Mouse (Mus musculus) neural tube, embryonic 11.5 days (tissue): ENCODE results near the gene Vegfc. TPM values are rescaled to one million over a fixed set of nuclear protein-coding genes. Genes with fewer than 3 reads are reported as not detected.
A peak's percentile ranks its signal among the peaks of the same experiment; 100 is the strongest.

Experiments used
- ATAC-seq: fragments of 200-750 bp; cut with Nextera tagmentation; 2 replicates; pipeline ENCODE4 v1.8.0; 2017; ENCODE audit warnings: moderate number of reproducible peaks, mild to moderate bottlenecking, moderate TSS enrichment, moderate library complexity; ENCODE audit not compliant: insufficient read depth, low FRiP score, low TSS enrichment
- DNase-seq: peaks from one replicate; pipeline ENCODE4 v3.0.0-alpha.2; 2015; ENCODE audit warnings: low spot score
- H3K27ac ChIP-seq: fragments of 300-500 bp; sonication (generic); 2 replicates; pipeline ENCODE4 v1.5.1; 2014; ENCODE audit warnings: low read depth, mild to moderate bottlenecking, low read length
- H3K27me3 ChIP-seq: fragments of 300-500 bp; sonication (generic); 2 replicates; pipeline ENCODE4 v1.6.1; 2014; ENCODE audit warnings: mild to moderate bottlenecking, low read length, mixed read lengths; ENCODE audit not compliant: control insufficient read depth, insufficient read depth
- H3K36me3 ChIP-seq: fragments of 300-500 bp; sonication (generic); 2 replicates; pipeline ENCODE4 v1.6.1; 2014; ENCODE audit warnings: mild to moderate bottlenecking, low read length, moderate library complexity, mixed read lengths; ENCODE audit not compliant: control insufficient read depth, insufficient read depth
- H3K4me1 ChIP-seq: fragments of 300-500 bp; sonication (generic); 2 replicates; pipeline ENCODE4 v1.6.1; 2014; ENCODE audit warnings: low read length, mixed read lengths; ENCODE audit not compliant: control insufficient read depth, insufficient read depth
- H3K4me2 ChIP-seq: fragments of 300-500 bp; sonication (generic); 2 replicates; pipeline ENCODE4 v1.6.1; 2014; ENCODE audit warnings: low read depth, mild to moderate bottlenecking, moderate library complexity
- H3K4me3 ChIP-seq: fragments of 300-500 bp; sonication (generic); 2 replicates; pipeline ENCODE4 v1.5.1; 2014; ENCODE audit warnings: low read depth, low read length
- H3K9ac ChIP-seq: fragments of 300-500 bp; sonication (generic); 2 replicates; pipeline ENCODE4 v1.6.1; 2014; ENCODE audit warnings: mild to moderate bottlenecking, low read length
- H3K9me3 ChIP-seq: fragments of 300-500 bp; sonication (generic); 2 replicates; pipeline ENCODE4 v1.6.1; 2016; ENCODE audit warnings: low read length; ENCODE audit not compliant: control insufficient read depth
- WGBS: fragments of 180-500 bp; shearing (Covaris S2); extraction: QIAGEN DNeasy Blood & Tissue Kit; methylation state at CpG from one replicate; pipeline ENCODE4 v1.1.7; 2014; 5-methylcytosine and 5-hydroxymethylcytosine counted together
- polyA plus RNA-seq: library from polyadenylated mRNA; unstranded; fragments of >200 nt; fragmentation: Nextera tagmentation; extraction: Ambion mirVana; gene quantifications from 2 replicates; pipeline ENCODE4 v1.2.1, GENCODE M21; 2014

Vegfc gene
- polyA plus RNA-seq: 8.6 and 9.4 TPM in 2 replicates

- peak within 1 kb of the TSS; percentile 75 for H3K27ac ChIP-seq
- DNase-seq: peak; percentile 76
- H3K9ac ChIP-seq: peak within 1 kb of the TSS; percentile 82
- 0 out of 2 replicates have a peak, but pooled peaks cover 3% of the 10 kb centered on the region for H3K4me1 ChIP-seq
- peak; percentile 78 for ATAC-seq
- peak within 1 kb of the TSS; percentile 78 for H3K4me3 ChIP-seq
- WGBS: under 1% methylated on average over 65 of the region's 79 CpGs
- no peaks in the 10 kb centered on the region for H3K27me3 ChIP-seq
- no peaks in the 10 kb centered on the region for H3K9me3 ChIP-seq
- H3K4me2 ChIP-seq: peak within 1 kb of the TSS; percentile 67
- no peaks in the 10 kb centered on the region for H3K36me3 ChIP-seq
These were observed at the start of gene Vegfc for GRCm38 (mm10) chr8:54077271-54078120. Gene Vegfc (plus strand): TSS chr8:54077606.

GRCm38 (mm10) chr8:54034584-54034983 is 42.8 kb upstream of the Vegfc start:
- no peak for ATAC-seq
- no peak for DNase-seq
- Histone ChIP-seq H3K27ac (no peak overlapping the region), H3K27me3 (no peaks in the 10 kb centered on the region), H3K36me3 (no peaks in the 10 kb centered on the region), H3K4me3 (no peak overlapping the region), H3K9me3 (no peaks in the 10 kb centered on the region), H3K4me2 (no peak overlapping the region), H3K9ac (no peak overlapping the region), H3K4me1 (no peaks in the 10 kb centered on the region)
- WGBS: 72% methylated on average over 1 of the region's 1 CpGs

GRCm38 (mm10) chr8:54042601-54043000 is 34.8 kb upstream of the Vegfc start:
- H3K27me3 ChIP-seq: no peaks in the 10 kb centered on the region
- H3K36me3 ChIP-seq: no peaks in the 10 kb centered on the region
- no peak overlapping the region for H3K4me2 ChIP-seq
- 33% methylated on average over 1 of the region's 1 CpGs for WGBS
- ATAC-seq (no peak), DNase-seq (no peak)
- no peak overlapping the region for H3K4me3 ChIP-seq
- no peaks in the 10 kb centered on the region for H3K4me1 ChIP-seq
- no peak overlapping the region for H3K9ac ChIP-seq
- H3K27ac ChIP-seq: no peak overlapping the region
- H3K9me3 ChIP-seq: no peaks in the 10 kb centered on the region

- ATAC-seq (no peak), DNase-seq (no peak)
- Histone ChIP-seq H3K4me3 (no peak overlapping the region), H3K36me3 (no peaks in the 10 kb centered on the region), H3K27me3 (no peaks in the 10 kb centered on the region), H3K4me2 (no peak overlapping the region), H3K4me1 (no peaks in the 10 kb centered on the region), H3K27ac (no peak overlapping the region), H3K9me3 (no peaks in the 10 kb centered on the region), H3K9ac (no peak overlapping the region)
- WGBS: 92% methylated on average over 1 of the region's 1 CpGs
These were observed 33.9 kb upstream of the Vegfc start for GRCm38 (mm10) chr8:54043468-54043867.

GRCm38 (mm10) chr8:54053210-54053609 is 24.2 kb upstream of the Vegfc start:
- 24% methylated on average over 1 of the region's 1 CpGs for WGBS
- no peak overlapping the region for H3K4me2 ChIP-seq
- no peak overlapping the region for H3K9ac ChIP-seq
- DNase-seq (peak; percentile 50), ATAC-seq (peak; percentile 87)
- H3K36me3 ChIP-seq: no peaks in the 10 kb centered on the region
- H3K27me3 ChIP-seq: no peaks in the 10 kb centered on the region
- H3K27ac ChIP-seq: no peak overlapping the region
- H3K4me1 ChIP-seq: peaks cover 4% of the 10 kb centered on the region
- H3K4me3 ChIP-seq: no peak overlapping the region
- no peaks in the 10 kb centered on the region for H3K9me3 ChIP-seq

- 57% methylated on average over 4 of the region's 4 CpGs for WGBS
- ATAC-seq (no peak), DNase-seq (no peak)
- Histone ChIP-seq H3K36me3 (no peaks in the 10 kb centered on the region), H3K9me3 (no peaks in the 10 kb centered on the region), H3K9ac (no peak overlapping the region), H3K27me3 (no peaks in the 10 kb centered on the region), H3K4me3 (no peak overlapping the region), H3K4me2 (no peak overlapping the region), H3K27ac (no peak overlapping the region), H3K4me1 (no peaks in the 10 kb centered on the region)
These were observed 11.9 kb upstream of the Vegfc start for GRCm38 (mm10) chr8:54065492-54065891.

- no peak overlapping the region for H3K27ac ChIP-seq
- H3K4me2 ChIP-seq: peak overlapping the region; percentile 67; the same call in 1 of the 2 replicates
- 62% methylated on average over 1 of the region's 1 CpGs for WGBS
- ATAC-seq: no peak
- H3K4me1 ChIP-seq: 0 out of 2 replicates have a peak, but pooled peaks cover 3% of the 10 kb centered on the region
- no peak overlapping the region for H3K9ac ChIP-seq
- no peak for DNase-seq
- peak overlapping the region; percentile 78; the same call in 1 of the 2 replicates for H3K4me3 ChIP-seq
- no peaks in the 10 kb centered on the region for H3K27me3 ChIP-seq
- no peaks in the 10 kb centered on the region for H3K9me3 ChIP-seq
- no peaks in the 10 kb centered on the region for H3K36me3 ChIP-seq
These were observed 1.1 kb upstream of the Vegfc start for GRCm38 (mm10) chr8:54076301-54076700.

- Histone ChIP-seq H3K4me3 (peak overlapping the region; percentile 78), H3K27me3 (no peaks in the 10 kb centered on the region), H3K27ac (peak overlapping the region; percentile 75), H3K9ac (peak overlapping the region; percentile 82), H3K36me3 (no peaks in the 10 kb centered on the region), H3K9me3 (no peaks in the 10 kb centered on the region), H3K4me2 (peak overlapping the region; percentile 67), H3K4me1 (0 out of 2 replicates have a peak, but pooled peaks cover 3% of the 10 kb centered on the region)
- peak; percentile 91 for ATAC-seq
- 0% methylated on average over 23 of the region's 28 CpGs for WGBS
- peak; percentile 82 for DNase-seq
These were observed 575 bp upstream of the Vegfc start for GRCm38 (mm10) chr8:54076791-54077270.

- Histone ChIP-seq H3K9me3 (no peaks in the 10 kb centered on the region), H3K27ac (no peak overlapping the region; the same call in 1 of the 2 replicates), H3K4me3 (peak overlapping the region; percentile 78), H3K9ac (peak overlapping the region; percentile 82), H3K36me3 (no peaks in the 10 kb centered on the region), H3K4me1 (0 out of 2 replicates have a peak, but pooled peaks cover 3% of the 10 kb centered on the region), H3K4me2 (peak overlapping the region; percentile 67), H3K27me3 (no peaks in the 10 kb centered on the region)
- 0% methylated on average over 1 of the region's 1 CpGs for WGBS
- DNase-seq (no peak), ATAC-seq (no peak)
These were observed 675 bp downstream of the Vegfc start for GRCm38 (mm10) chr8:54078121-54078440.
